Mouse (Mus musculus): ENCODE results near the gene Gm10324.
"Not testable (repeated sequence)": the region's sequence is repeated elsewhere in the genome, so short reads cannot be mapped to it uniquely, and the experiment has no call there.

Gm10324 gene

DNA sequence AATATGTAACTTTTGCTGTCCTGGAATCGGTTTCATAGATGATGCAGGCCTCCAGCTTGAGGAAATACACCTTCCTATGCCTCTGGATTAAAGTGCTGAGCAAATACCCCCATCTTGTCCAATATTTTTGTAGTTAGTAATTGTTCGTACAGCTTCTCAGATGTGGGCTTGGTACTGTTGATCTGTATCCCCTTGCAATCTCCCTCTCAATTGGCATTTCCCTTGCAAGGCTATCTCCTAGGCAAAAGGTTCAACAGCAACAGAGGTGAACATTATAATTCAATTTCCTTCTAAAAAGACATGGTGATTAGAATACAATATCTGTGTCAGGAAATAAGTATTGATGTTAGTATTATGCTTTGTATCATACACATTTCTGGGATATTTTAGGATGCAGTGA is at the start of gene Gm10324:
Gm10324 (plus strand) TSS at position 301 of the 400 bp plus-strand sequence.
- DNase-seq (ENCODE audit: low read depth, low spot score): not testable (repeated sequence)
